Mouse (Mus musculus) liver, embryonic 14.5 days (tissue): ENCODE data around the gene Lmtk2.

ENCODE experiments used
- CTCF ChIP-seq: IDR thresholded peaks from 2 replicates; pipeline ENCODE4 v1.5.1; 2016; ENCODE audit warnings: antibody characterized with exemption, low read depth, control low read depth
- EP300 ChIP-seq: IDR thresholded peaks from 2 replicates; pipeline ENCODE4 v1.6.1; 2016; ENCODE audit warnings: antibody characterized with exemption, low read depth

DNA sequence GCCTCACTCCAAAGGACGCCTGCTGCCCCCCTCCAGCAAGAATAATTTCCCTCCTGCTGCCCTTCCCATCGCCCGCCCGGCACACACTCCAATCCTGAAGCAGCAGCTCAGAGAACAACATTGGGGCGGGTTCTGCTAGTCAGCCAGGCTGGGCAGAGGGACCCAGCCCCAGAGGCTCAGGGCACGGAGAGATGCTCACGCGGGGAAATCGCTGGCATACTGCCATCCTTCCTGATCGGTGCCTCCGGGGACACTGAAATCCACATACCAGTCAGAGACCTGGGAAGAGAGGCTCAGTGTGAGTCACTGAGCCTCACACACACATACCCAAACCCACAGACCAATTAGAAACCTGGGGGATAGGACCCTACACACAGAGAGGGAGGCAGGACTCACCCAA lies 100.4 kb downstream of the Lmtk2 start:
- TF ChIP-seq CTCF, result no peak
- TF ChIP-seq EP300, result no peak
